Mouse (Mus musculus) liver, embryonic 14.5 days (tissue): ENCODE results near the gene Bcap29. TPM values are rescaled to one million over a fixed set of nuclear protein-coding genes. Genes with fewer than 3 reads are reported as not detected.
"Not testable (repeated sequence)": the region's sequence is repeated elsewhere in the genome, so short reads cannot be mapped to it uniquely, and the experiment has no call there.

Experiments used
- ATAC-seq: fragments of 200-750 bp; cut with Nextera tagmentation; 2 replicates; pipeline ENCODE4 v1.8.0; 2017; ENCODE audit warnings: moderate number of reproducible peaks, mild to moderate bottlenecking, moderate library complexity; ENCODE audit not compliant: insufficient read depth
- DNase-seq, 3 experiments: peaks; one replicate each; pipeline ENCODE4 v3.0.0-alpha.2; 2012 to 2013; ENCODE audit warnings: low read depth in 3 of 3, low spot score in 3 of 3
- H3K27ac ChIP-seq: fragments of 300-500 bp; sonication (generic); 2 replicates; pipeline ENCODE4 v1.5.1; 2014; ENCODE audit warnings: moderate library complexity, mild to moderate bottlenecking, control low read depth, inconsistent platforms
- H3K27me3 ChIP-seq: fragments of 300-500 bp; sonication (generic); 2 replicates; pipeline ENCODE4 v1.6.1; 2014; ENCODE audit warnings: mild to moderate bottlenecking, low read length, moderate library complexity; ENCODE audit not compliant: control insufficient read depth, insufficient read depth
- H3K36me3 ChIP-seq: fragments of 300-500 bp; sonication (generic); replicated peaks from 2 replicates; pipeline ENCODE4 v1.6.1; 2014; ENCODE audit warnings: low read depth; ENCODE audit not compliant: control insufficient read depth, insufficient read depth
- H3K4me1 ChIP-seq, 2 experiments: fragments of 200-500 bp in 1 of 2; fragments of 300-500 bp in 1 of 2; sonication (generic) in 1 of 2; replicated peaks; 2 replicates each; pipeline ENCODE4 v1.6.1; 2012 to 2014; ENCODE audit warnings: antibody characterized with exemption in 1 of 2, inconsistent platforms in 1 of 2, low read length in 1 of 2; ENCODE audit not compliant: control insufficient read depth in 2 of 2, insufficient read depth in 2 of 2
- H3K4me2 ChIP-seq: fragments of 300-500 bp; sonication (generic); 2 replicates; pipeline ENCODE4 v1.6.1; 2014; ENCODE audit warnings: low read depth, mild to moderate bottlenecking, control low read depth, moderate library complexity
- H3K4me3 ChIP-seq, 2 experiments: fragments of 200-500 bp in 1 of 2; fragments of 300-500 bp in 1 of 2; sonication (generic) in 1 of 2; 2 replicates each; pipeline ENCODE4 v1.5.1; 2012 to 2014; ENCODE audit warnings: low read depth in 2 of 2, low read length in 2 of 2, mild to moderate bottlenecking in 2 of 2, control low read depth in 1 of 2, inconsistent platforms in 1 of 2, moderate library complexity in 1 of 2; ENCODE audit not compliant: insufficient read depth in 1 of 2
- H3K9ac ChIP-seq: fragments of 300-500 bp; sonication (generic); replicated peaks from 2 replicates; pipeline ENCODE4 v1.6.1; 2014; ENCODE audit warnings: mild to moderate bottlenecking, control low read depth, moderate library complexity
- H3K9me3 ChIP-seq: fragments of 300-500 bp; sonication (generic); 2 replicates; pipeline ENCODE4 v1.6.1; 2016; ENCODE audit warnings: low read length, mixed read lengths; ENCODE audit not compliant: control insufficient read depth
- CTCF ChIP-seq: IDR thresholded peaks from 2 replicates; pipeline ENCODE4 v1.5.1; 2016; ENCODE audit warnings: antibody characterized with exemption, low read depth, control low read depth
- EP300 ChIP-seq: IDR thresholded peaks from 2 replicates; pipeline ENCODE4 v1.6.1; 2016; ENCODE audit warnings: antibody characterized with exemption, low read depth
- WGBS: fragments of 180-500 bp; shearing (Covaris S2); extraction: QIAGEN DNeasy Blood & Tissue Kit; methylation state at CpG from one replicate; pipeline ENCODE4 v1.1.7; 2014; ENCODE audit not compliant: insufficient replicate concordance; 5-methylcytosine and 5-hydroxymethylcytosine counted together
- polyA plus RNA-seq, 2 experiments: library from polyadenylated mRNA; depleted of rRNA in 1 of 2; stranded (reverse) in 1 of 2; unstranded in 1 of 2; fragments of >200 nt; fragmentation: Nextera tagmentation in 1 of 2; extraction: Ambion mirVana in 1 of 2; gene quantifications; 2 replicates each; pipeline versions ENCODE4 v1.2.1 to v1.2.3; 2012 to 2014

Bcap29 gene
- polyA plus RNA-seq, 2 experiments, result 8.5 to 29.7 TPM

GRCm38 (mm10) chr12:31654197-31654964 is 19.9 kb upstream of the Bcap29 start, which contains the start of the genes Dus4l and Cog5:
Gene Dus4l, minus strand, starts transcription at chr12:31654826.
Gene Cog5, plus strand, starts transcription at chr12:31654869.
- Histone ChIP-seq H3K36me3 (no peaks in the 10 kb centered on the region), H3K9ac (peak within 1 kb of the TSS; percentile 83), H3K4me2 (peak within 1 kb of the TSS; percentile 82), H3K27me3 (no peaks in the 10 kb centered on the region), H3K4me3 (peak within 1 kb of the TSS; percentile 84 to 86), H3K27ac (peak within 1 kb of the TSS; percentile 16; the same call in 1 of the 2 replicates), H3K9me3 (no peaks in the 10 kb centered on the region), H3K4me1 (peaks cover 5 to 6% of the 10 kb centered on the region in 2 experiments; a peak in 3 of 4 replicates)
- WGBS, result under 1% methylated on average over 47 of the region's 47 CpGs
- DNase-seq (peak; percentile 81 to 88 (median 82)), ATAC-seq (peak; percentile 95)
- TF ChIP-seq EP300 (no peak), CTCF (no peak)

GRCm38 (mm10) chr12:31653611-31654010 is 19.2 kb upstream of the Bcap29 start:
- H3K9me3 ChIP-seq, result no peaks in the 10 kb centered on the region
- H3K27ac ChIP-seq, result no peak overlapping the region
- peak overlapping the region; percentile 82 for H3K4me2 ChIP-seq
- 44% methylated on average over 5 of the region's 5 CpGs for WGBS
- no peak for DNase-seq
- ATAC-seq, result no peak
- H3K36me3 ChIP-seq, result no peaks in the 10 kb centered on the region
- peak overlapping the region; percentile 1 to 84; a peak in 2 of 4 replicates for H3K4me3 ChIP-seq
- no peak for TF ChIP-seq EP300
- TF ChIP-seq CTCF, result no peak
- peaks cover 5 to 6% of the 10 kb centered on the region in 2 experiments; a peak in 3 of 4 replicates for H3K4me1 ChIP-seq
- H3K9ac ChIP-seq, result no peak overlapping the region; the same call in 1 of the 2 replicates
- no peaks in the 10 kb centered on the region for H3K27me3 ChIP-seq

GRCm38 (mm10) chr12:31635240-31635607 is 766 bp upstream of the Bcap29 start:
- Histone ChIP-seq H3K4me2 (peak overlapping the region; percentile 85), H3K27ac (no peak overlapping the region), H3K4me3 (peak overlapping the region in 1 of 2 experiments; percentile 79; a peak in 1 of 4 replicates), H3K9me3 (no peaks in the 10 kb centered on the region), H3K4me1 (peaks cover 0 to 9% of the 10 kb centered on the region in 2 experiments; a peak in 2 of 4 replicates), H3K36me3 (no peaks in the 10 kb centered on the region), H3K9ac (no peak overlapping the region), H3K27me3 (no peaks in the 10 kb centered on the region)
- WGBS, result 70% methylated on average over 3 of the region's 3 CpGs
- DNase-seq (no peak), ATAC-seq (no peak)
- TF ChIP-seq CTCF (no peak), EP300 (no peak)

- TF ChIP-seq CTCF (no peak), EP300 (no peak)
- peak in 1 of 3 experiments; percentile 24 for DNase-seq
- peak; percentile 59 for ATAC-seq
- H3K27me3 ChIP-seq, result no peaks in the 10 kb centered on the region
- peak overlapping the region; percentile 58 for H3K27ac ChIP-seq
- WGBS, result 2% methylated on average over 13 of the region's 13 CpGs
- H3K4me2 ChIP-seq, result peak overlapping the region; percentile 85
- H3K36me3 ChIP-seq, result no peaks in the 10 kb centered on the region
- H3K9ac ChIP-seq, result peak overlapping the region; percentile 89
- H3K9me3 ChIP-seq, result no peaks in the 10 kb centered on the region
- H3K4me1 ChIP-seq, result peaks cover 0 to 9% of the 10 kb centered on the region in 2 experiments; a peak in 2 of 4 replicates
- peak overlapping the region; percentile 79 to 81 for H3K4me3 ChIP-seq
Observed at GRCm38 (mm10) chr12:31633970-31634342, 502 bp downstream of the Bcap29 start.

GRCm38 (mm10) chr12:31628396-31628795 is 6.1 kb downstream of the Bcap29 start:
- ATAC-seq, H3K4me3 ChIP-seq, H3K27ac ChIP-seq, H3K9me3 ChIP-seq, H3K4me2 ChIP-seq, H3K9ac ChIP-seq, H3K4me1 ChIP-seq, DNase-seq, H3K27me3 ChIP-seq, H3K36me3 ChIP-seq: not testable (repeated sequence)
- WGBS, result 75% methylated on average over 9 of the region's 9 CpGs
